Mouse (Mus musculus) left cerebral cortex, adult 11 months (tissue): Measurements from ENCODE around the gene Ube2d1.
A peak's percentile ranks its signal among the peaks of the same experiment; 100 is the strongest.

ENCODE experiments used
- DNase-seq: peaks from one replicate; pipeline ENCODE4 v3.0.0; 2022; ENCODE audit warnings: low spot score

Ube2d1 gene

DNA sequence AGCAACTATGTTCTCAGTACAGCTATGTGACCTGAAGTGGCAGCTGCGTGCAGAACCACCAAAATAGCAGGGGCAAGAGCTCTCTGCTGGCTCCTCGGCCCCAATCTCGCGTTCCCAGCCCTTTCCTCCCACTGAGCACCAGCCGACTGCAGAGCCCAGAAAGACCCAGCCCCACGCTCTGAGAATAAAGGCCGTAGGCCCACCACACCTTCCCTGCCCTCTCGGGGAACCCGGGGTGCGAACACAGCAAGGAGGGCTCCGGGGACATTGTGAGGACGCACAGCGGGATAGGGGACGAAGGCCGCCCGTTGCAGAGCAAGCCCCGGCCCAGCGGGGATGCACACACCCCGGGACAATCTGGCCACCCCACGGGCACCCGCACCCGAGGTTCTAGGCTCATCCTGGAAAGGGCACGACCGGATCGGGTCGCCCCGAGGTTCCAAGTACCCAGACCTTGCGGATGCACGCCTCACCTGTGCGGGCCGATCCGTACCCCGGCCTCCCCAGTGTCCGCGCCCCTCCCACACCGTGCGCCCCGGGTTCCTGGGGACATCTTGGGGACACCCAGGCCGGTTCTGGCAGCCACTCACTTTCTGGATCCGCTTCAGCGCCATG lies 444 bp downstream of the Ube2d1 start:
- no peak for DNase-seq

DNA sequence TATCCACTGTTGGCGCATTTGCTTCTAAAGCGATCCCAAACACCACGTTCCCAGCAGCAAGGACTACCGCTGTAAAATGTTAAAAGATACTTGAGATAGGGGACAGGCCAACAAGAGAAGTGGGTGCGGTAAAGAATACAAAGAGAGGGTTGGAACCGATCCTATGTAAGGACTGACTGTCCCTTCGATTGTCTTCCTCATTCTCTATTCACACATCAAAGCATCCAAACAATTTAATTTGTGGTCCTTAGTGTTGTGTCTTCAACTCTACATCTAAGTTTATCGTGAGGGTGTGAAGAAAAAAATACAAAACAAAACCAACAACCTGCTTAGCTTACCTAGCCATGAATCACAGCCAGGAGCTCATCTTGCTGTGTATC lies 941 bp downstream of the Ube2d1 start:
- DNase-seq = no peak

DNA sequence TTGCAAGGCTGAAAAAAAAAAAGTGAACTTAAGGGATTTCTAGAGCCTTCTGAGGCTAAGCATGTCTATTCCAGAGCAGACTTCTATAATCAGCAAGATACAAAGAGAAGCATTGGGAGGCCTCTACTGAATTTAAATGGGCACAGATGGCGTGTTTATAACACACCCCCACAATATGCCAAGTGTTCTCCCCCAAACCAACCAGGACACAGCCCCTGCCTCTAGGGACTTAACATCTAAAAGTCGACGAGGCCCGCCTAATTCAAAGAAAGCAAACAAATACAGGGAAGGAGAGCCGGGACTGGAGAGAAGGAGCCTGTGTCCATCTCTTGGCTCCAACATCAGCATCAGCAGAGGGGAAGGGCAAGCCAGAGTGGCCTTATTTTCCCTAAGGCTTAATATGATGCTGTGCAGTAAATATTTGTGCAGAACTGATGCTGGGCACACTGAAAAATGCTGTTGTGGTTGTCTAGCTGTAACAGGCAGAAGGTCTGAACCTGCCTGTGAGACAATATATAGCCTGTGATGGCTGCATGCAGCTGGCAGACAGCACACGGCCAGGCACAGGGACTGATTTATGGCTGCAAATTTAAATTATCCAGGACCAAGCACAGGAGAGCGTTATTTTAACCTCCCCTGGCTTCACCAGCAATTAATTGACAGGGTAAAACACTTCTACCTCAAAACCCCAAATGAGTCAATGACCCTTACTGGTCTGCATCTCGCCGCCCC lies 11.9 kb downstream of the Ube2d1 start:
- no peak for DNase-seq

DNA sequence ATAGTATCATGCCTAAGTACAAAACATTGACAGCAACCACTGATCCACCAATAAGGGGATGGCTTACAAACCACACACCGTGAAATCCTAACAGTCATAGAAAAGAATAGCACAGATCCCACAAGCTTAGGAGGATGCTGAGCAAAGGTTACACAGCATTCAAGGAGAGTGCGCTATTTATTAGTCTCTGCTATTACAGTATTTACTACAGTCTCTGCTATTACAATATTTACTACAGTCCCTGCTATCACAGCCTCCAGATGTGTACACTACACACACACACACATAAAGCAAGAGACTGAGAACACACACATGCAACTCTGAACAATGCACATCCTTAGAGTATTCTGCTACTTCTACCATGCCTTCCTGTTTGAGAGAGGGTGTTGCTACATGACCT lies 17.1 kb downstream of the Ube2d1 start:
- DNase-seq = no peak

DNA sequence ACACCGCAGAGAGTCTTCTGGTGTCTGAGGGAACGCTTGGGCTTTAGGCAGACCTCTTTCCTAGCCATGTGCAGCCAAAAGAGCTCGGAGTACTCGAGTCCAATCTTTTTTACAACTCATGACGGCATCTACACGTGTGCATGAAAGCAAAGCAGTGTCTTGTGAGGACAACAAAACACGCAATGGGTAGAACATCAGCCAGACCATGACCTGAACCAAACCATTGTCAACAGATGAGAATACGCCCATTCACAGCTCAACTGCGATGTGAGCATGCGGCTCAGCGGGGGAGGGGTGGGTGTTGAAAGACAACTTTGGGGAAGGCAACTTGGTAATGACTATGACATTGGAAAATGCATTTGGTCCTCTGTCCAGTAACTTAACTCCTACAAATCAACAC lies 17.6 kb downstream of the Ube2d1 start:
- peak; percentile 66 for DNase-seq

DNA sequence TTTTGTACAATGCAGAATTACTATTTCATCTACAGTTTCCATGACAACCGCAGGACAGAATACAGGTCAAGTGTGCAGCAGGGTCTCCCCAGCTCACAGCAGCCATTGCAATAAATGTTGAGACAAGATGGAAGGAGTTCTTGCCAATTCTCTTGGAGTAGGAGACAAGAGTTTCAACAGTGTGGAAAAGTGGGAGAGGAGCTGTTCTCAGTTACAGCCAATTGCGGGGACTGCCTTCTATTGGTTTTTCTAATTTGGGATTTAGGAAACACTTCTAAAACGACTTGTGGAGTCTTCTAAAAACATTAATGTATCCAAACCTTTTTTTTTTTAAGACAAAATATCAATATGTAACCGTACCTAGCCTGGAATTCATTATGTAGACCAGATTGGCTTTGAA lies 20.0 kb downstream of the Ube2d1 start:
- DNase-seq = no peak

DNA sequence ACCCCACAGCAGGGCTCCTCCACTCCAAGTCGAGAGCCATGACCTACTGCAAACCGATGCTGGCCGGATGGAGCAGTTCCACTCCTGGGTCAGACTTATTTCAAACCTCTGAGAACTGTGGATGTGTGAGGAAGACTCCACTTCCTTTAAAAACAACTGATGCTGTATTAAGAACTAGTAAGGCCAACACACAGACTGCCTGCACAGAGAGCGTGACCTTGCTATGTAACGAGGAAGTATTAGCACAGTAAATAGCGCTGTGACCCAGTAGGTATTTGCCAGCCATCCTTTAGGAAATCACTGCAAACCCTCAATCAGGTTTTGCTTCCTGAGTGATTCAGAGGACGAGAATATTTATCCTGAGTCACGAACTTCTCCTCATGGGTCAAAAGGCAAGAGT lies 23.4 kb downstream of the Ube2d1 start:
- no peak for DNase-seq

DNA sequence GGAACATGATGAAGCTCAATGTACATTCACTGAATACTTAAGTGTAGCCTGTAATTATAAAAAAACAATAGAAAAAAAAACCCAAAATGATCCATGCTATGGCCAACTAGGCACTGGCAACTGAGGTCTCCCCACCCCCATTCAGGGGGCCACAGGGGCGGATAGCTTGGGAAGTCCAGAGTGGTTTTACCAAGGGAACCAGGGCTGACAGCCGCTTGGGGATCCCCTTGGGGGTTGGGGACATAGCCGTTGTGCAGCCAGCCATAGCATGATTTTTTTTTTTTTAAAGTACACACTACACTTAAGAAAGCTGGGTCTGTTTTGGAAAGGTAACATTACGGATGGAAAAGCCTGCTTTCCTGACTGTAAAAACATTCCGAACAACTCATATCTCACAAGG lies 26.1 kb downstream of the Ube2d1 start:
- no peak for DNase-seq

DNA sequence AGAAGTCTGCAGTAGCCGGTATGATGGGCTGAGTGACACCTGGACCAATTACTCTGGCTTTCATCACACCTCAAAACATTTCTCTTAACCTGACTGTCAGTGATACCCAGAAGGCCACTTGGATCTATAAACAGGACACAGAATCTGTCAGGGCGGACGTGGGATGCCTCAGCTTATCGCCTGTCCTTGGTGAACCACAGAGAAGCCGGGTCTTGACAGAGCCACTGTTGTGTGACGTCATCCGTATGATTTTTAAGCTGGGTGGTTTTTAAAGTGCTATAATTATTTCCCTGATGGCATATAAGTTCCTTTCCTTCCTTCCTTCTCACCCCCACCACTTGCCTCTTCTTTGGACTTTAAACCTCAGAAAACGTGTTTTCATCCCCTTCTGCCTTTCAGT lies 26.5 kb downstream of the Ube2d1 start:
- DNase-seq = no peak

DNA sequence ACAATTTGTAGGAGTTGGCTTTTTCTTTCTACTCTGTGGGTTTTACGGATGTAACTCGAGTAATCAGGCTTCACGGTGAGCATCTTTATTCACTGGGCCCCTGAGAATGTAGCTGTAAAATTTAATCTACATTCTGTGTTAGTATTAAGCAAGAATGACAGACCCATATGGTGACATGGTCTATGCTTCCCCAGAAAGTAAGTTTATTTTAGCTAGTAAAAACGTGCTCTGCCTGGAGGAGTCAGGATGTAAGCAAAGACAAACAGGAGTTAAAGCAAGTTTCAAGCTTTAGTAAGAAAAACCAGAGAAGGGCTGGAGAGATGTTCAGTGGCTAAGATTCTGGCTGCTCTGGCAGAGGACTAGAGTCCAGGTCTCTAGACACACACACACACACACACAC lies 31.9 kb downstream of the Ube2d1 start:
- DNase-seq = no peak

DNA sequence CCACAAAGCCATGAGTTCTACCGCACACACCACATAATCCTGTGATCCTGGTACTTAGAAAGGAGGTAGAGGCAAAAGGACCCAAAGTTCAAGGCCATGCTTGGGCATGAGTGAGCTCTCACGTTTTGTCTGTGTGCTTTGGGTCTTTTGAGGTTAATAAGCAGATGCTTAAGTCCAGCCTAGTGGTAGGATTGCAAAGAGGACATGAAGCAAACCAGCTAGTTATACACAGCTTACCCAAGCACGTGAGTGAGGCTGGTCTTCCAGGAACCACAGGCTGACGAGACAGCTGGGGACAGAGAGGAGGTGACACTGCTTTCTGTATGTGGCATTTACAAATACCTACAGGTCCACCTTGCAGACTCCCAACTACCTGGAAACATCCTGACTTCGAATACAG lies 32.6 kb downstream of the Ube2d1 start:
- DNase-seq = no peak

DNA sequence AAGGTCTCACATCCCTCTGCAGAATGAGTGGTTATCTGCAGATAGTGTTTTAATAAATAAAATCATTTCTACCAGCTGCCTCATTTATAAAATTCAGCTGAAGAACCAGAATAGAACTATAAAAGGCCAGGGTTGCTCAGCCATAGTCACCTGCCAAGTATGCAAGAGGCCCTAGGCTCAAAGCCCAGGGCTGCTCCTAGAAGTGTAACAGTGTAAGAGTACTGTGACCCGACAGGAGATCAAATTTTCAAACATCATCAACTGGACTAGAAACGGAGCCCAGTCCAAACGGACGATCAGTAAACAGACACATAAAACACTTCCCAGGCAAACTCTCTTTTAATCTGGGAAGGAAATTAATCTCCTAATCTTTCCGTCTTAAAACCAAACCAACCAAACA lies 33.2 kb downstream of the Ube2d1 start:
- DNase-seq = no peak

DNA sequence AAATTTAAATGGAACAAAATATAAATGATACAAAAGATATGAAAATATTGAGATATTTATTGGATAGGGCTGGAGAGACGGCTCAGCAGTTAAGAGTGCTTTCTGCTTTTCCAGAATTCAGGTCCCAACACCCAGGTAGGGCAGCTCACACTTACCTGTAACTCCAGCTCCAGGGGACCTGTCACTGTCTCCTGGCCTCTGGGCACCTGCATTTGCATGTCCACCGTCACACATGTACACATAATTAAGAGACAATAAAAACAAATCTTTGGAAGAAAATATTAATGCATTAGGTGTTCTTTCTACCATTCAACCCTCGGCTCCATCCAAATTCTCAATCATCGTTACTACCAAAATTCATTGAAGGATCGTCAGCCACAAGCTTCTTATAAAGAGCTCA lies 33.8 kb downstream of the Ube2d1 start:
- no peak for DNase-seq

DNA sequence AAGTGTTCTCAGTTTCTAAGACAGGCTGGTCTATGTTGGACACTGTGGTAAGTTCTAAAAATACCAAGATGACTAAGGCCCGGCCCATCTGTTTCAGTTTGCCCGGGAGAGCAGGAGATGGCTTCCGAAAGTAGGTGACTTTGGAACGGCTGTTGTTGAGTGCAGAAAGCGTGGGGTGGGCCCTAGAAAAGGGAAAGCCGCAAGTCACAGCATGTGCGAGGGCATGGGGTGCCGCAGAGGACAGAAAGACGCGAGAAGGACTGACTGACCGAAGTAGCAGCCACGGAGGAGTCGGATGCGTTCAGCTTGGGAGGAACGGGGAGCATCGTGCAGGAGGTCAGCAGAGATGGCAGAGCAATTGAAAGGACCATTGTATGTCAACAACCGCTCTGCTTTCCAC lies 34.6 kb downstream of the Ube2d1 start:
- DNase-seq = peak; percentile 43

DNA sequence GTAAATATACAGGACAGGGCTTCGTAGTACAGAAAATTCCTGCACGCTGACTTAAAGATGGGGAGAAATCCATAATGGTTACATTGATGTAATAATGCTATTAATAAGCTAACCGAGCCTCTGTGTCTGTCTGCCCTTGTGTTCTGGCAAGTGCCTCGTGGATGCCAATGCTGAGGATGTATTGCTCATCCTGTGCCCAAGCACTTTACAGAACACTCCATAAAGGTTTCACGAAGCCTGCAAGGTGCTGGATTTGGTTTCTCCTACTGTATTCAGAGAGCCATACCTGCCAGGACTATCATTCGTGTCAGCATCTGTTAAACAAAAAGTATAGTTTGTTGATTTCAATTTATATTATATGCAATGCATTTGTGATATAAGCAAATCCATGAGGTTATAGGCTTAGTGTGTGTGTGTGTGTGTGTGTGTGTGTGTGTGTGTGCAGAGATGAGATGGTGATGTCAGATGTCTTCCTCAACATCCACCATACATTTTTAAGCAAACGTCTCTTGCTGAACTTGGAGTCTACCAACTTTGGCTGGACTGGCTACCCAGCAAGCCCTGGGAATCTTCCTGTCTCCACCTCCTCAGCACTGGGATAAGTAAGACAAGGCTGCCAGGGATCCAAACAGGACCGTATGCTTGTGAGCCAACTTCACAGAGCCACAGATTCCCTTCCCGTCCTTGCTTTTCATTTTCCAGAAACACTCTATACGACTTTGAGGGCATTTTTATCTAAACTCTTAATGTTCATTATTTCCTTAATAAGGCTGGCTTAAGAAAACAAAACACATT lies 35.8 kb downstream of the Ube2d1 start:
- DNase-seq = no peak

DNA sequence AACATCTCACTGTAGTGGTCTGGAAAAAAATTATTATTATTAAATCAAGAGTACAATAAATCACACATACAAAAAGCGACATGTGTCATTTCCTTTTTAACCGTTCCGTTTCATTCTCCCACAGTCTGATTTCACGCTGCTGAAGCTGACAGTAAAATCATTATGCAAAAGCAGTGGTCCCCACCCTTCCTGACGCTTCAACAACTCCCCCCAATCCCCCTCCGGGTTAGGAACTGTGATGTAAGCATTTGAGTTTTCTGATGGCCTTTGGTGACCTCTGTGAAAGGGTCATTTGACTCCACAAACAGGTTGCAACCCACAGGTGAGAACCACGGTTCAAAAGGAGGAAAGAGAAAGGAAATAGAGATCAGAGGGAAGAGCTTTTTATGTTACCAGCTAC lies 38.1 kb downstream of the Ube2d1 start:
- DNase-seq = no peak

DNA sequence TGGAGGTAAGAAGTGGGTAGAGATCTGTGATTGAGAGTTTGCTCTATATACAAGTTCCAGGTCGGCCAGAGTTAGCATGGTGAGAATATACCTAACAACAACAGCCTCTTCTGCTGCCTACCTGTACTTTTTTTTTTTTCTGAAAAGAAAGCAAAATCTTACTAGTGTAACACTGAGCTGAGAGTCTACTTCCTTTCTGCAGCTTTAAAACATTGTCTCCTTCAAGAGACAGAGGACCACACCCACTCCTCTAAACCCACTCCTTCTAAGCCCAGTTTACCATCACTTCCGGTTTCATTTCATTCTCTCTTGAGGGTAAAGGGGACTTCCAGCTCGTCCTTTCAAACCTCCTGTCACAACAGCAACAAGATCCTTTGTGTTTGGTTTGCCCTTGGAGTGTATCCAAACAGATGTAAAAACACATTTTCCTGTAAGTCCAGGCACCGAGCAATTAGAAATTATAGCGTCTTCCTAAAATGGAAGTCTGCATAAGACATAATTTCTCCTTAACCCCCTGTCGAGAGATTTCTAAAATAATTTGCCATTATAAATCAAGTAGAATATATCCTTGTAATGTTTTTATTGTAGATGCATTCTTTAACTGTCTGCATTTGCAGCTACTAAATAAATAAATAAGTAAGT lies 45.5 kb downstream of the Ube2d1 start:
- DNase-seq = no peak

DNA sequence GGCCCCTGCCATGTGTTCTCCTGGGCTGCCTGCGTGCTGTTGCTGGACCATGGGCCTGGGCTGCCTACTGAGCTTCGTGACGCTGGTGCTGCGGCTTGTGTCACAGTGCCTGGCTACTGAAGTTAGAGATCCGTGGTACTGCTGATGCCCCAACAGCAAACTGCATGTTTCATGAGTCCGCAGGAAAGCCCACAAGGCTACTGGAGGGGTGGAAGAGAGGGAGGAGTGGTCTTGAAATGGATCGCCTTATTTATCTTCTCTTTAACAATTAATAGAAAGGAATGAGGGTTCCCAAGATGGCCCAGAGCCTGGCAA lies 46.9 kb downstream of the Ube2d1 start, which contains the start of gene Tfam:
Tfam (minus strand) TSS at position 41 of the 315 bp plus-strand sequence.
- no peak for DNase-seq

DNA sequence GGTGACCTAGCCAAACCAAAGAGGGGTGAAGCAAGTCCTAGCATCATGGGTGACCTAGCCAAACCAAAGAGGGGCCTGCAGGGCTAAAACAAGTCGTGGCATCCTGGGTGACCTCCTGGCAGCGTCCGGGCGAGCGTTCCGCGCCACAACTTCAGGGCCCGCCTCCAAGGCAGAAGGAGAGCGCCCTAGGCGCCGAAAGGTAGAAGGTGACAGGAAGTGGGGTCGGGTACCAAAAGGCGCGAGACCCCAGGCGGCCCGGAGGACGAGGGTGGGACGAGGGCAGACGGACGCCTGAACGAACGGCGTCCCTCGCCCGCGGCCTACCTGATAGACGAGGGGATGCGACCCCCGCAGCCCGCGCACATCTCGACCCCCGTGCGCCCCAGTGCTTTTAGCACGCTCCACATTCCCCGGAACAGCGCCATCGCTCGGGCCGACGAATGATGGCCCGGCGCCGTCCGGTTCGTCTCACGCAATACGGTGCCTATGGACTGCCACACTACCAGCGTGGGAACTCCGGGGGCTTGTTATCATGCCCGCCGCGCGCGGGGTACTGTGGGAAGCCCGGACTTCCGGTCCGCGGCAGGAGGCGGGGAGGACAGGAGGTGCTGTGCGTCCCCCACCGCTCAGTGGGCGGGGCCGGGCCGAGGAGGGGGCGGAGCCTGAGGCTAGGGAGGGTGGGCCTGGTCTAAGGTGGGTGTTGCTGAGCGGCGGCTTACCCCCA lies 47.4 kb downstream of the Ube2d1 start:
- peak; percentile 88 for DNase-seq

DNA sequence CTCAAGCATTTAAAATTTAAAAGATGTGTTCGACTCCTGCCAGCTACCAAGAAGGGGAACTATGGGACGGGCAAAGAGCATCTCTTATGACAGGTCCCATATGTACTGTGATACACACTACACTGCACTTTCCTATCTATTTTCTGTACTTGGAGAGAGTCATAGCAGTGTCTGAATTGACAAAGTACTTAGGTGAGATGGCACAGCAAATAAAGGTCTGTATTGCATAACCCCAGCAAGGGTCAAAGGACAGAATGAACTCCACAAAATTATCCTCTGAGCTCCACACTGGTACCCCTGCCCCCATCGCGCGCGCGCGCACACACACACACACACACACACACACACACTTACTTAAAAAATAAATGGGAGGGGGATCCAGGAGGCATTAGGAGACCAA lies 51.0 kb downstream of the Ube2d1 start:
- DNase-seq = no peak

DNA sequence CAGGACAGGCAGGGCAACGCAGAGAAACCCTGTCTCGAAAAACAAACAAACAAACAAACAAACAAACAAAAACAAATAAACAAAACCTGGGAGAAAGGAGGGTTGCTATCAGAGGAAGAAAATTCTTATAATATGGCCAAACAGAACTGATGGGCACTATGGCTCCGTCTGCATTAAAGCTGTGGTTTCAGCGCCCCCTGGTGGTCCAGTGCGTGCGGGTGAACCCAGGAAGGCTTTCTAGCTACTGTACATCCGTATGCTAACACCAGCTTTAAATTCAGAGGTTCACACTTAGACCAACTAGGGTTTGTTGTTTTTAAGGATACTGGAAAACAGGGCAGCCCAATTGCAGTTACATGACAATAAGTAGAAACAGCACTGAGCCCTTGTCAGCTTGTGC lies 59.2 kb downstream of the Ube2d1 start:
- peak; percentile 70 for DNase-seq

DNA sequence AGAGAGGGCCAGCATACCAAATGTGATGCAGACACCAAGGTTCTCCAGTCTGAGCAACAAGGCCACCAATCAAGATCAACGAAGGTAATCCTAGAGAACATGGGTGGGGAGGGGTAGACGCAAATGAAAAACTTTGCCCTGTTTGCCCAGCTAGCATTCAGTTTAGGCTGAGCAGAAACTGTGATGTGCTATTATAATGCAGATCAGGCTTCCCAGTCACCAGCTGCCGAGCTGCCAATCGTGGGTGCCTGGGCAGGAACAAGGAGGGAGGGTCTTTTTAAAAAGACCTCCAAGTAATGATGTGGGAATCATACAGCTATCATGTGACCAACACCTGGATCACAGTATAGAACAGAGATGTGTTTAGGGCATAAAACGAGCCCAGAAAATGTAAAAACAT lies 62.0 kb downstream of the Ube2d1 start:
- DNase-seq = no peak
